Mouse (Mus musculus): ENCODE results near the gene Cdc37. TPM values are rescaled to one million over a fixed set of nuclear protein-coding genes. Genes with fewer than 3 reads are reported as not detected.
A peak's percentile ranks its signal among the peaks of the same experiment; 100 is the strongest.

Cdc37 gene
- total and polyA plus RNA-seq, 3 experiments, result 779 to 1,631 (median 914) TPM

- DNase-seq (ENCODE audit: low read depth, low spot score), result peak; percentile 97
These were observed 3.1 kb downstream of the Cdc37 start for GRCm38 (mm10) chr9:21146722-21147121.

GRCm38 (mm10) chr9:21145431-21145830, 4.4 kb downstream of the Cdc37 start:
- no peak overlapping the region for H3K9ac ChIP-seq (ENCODE audit: control insufficient read depth, low read depth, low read length, poor library complexity, severe bottlenecking)
- TF ChIP-seq UBTF (IDR thresholded peaks at IDR 0.05; ENCODE audit: borderline replicate concordance, insufficient read depth, low read depth, low read length) (no peak), TAL1 (IDR thresholded peaks at IDR 0.05; ENCODE audit: low read length) (no peak), MAZ (IDR thresholded peaks at IDR 0.05; ENCODE audit: low read depth, low read length) (no peak), NRF1 (IDR thresholded peaks at IDR 0.05; ENCODE audit: insufficient read depth, low read depth, low read length, poor library complexity, severe bottlenecking) (no peak), POLR2A (IDR thresholded peaks at IDR 0.05; ENCODE audit: control insufficient read depth in 1 of 2, insufficient read depth in 1 of 2, low read depth in 1 of 2, low read length in 2 of 2, poor library complexity in 1 of 2) (0 out of 4 replicates have a peak, but pooled peaks of 1 of the 2 experiments have one; percentile 21)
- no peak overlapping the region for H3K4me3 ChIP-seq (ENCODE audit: control insufficient read depth in 1 of 2, insufficient read depth in 1 of 2, low read depth in 2 of 2, low read length in 2 of 2)
- no peaks in the 10 kb centered on the region for H3K27me3 ChIP-seq (ENCODE audit: control insufficient read depth in 1 of 2, insufficient read depth in 2 of 2, low read length in 2 of 2)
- no peaks in the 10 kb centered on the region for H3K9me3 ChIP-seq (replicated peaks; ENCODE audit: insufficient read depth, low read length)
- no peak overlapping the region for H3K27ac ChIP-seq (ENCODE audit: control insufficient read depth, low read depth, low read length)
- peaks cover 22 to 27% of the 10 kb centered on the region in 2 experiments for H3K4me1 ChIP-seq (ENCODE audit: control insufficient read depth in 1 of 2, insufficient read depth in 2 of 2, low read length in 2 of 2)
- peaks cover 28 to 57% of the 10 kb centered on the region in 2 experiments for H3K36me3 ChIP-seq (ENCODE audit: control insufficient read depth in 1 of 2, insufficient read depth in 2 of 2, low read length in 2 of 2)
- H3K79me2 ChIP-seq (ENCODE audit: control insufficient read depth, insufficient read depth, low read length, poor library complexity), result peaks cover 67% of the 10 kb centered on the region
- no peak for DNase-seq (ENCODE audit: low read depth, low spot score)

More at GRCm38 (mm10) chr9:21146722-21147121, 3.1 kb downstream of the Cdc37 start:
- H3K27me3 ChIP-seq (ENCODE audit: control insufficient read depth in 1 of 2, insufficient read depth in 2 of 2, low read length in 2 of 2), result no peaks in the 10 kb centered on the region
- peaks cover 22 to 27% of the 10 kb centered on the region in 2 experiments for H3K4me1 ChIP-seq (ENCODE audit: control insufficient read depth in 1 of 2, insufficient read depth in 2 of 2, low read length in 2 of 2)
- TF ChIP-seq CHD1 (IDR thresholded peaks at IDR 0.05; ENCODE audit: low read depth, low read length), result 0 out of 2 replicates have a peak, but pooled peaks have one; percentile 81
- TF ChIP-seq ETS1 (IDR thresholded peaks at IDR 0.05; ENCODE audit: low read depth, low read length), result 0 out of 2 replicates have a peak, but pooled peaks have one; percentile 41
- no peak for TF ChIP-seq CTCF (IDR thresholded peaks at IDR 0.05 in 2 of 3, conservative IDR thresholded peaks at IDR 0.05 in 1 of 3; ENCODE audit: control insufficient read depth in 1 of 3, insufficient read depth in 1 of 3, low read depth in 2 of 3, low read length in 3 of 3, poor library complexity in 1 of 3, severe bottlenecking in 1 of 3)
- peak; percentile 73 for TF ChIP-seq HCFC1 (IDR thresholded peaks at IDR 0.05; ENCODE audit: low read depth, low read length)
- no peak for TF ChIP-seq TAL1 (IDR thresholded peaks at IDR 0.05; ENCODE audit: low read length)
- peak; percentile 89 for TF ChIP-seq MAZ (IDR thresholded peaks at IDR 0.05; ENCODE audit: low read depth, low read length)
- no peak for TF ChIP-seq RCOR1 (IDR thresholded peaks at IDR 0.05; ENCODE audit: low read depth, low read length)
- TF ChIP-seq POLR2A (IDR thresholded peaks at IDR 0.05; ENCODE audit: control insufficient read depth in 1 of 2, insufficient read depth in 1 of 2, low read depth in 1 of 2, low read length in 2 of 2, poor library complexity in 1 of 2), result peak in 1 of 2 experiments; percentile 73; a peak in 2 of 4 replicates
- no peak for TF ChIP-seq POLR2AphosphoS5 (IDR thresholded peaks at IDR 0.05; ENCODE audit: borderline replicate concordance, low read depth, low read length)
- TF ChIP-seq ELF1 (IDR thresholded peaks at IDR 0.05; ENCODE audit: low read depth, low read length), result peak; percentile 68
- TF ChIP-seq SIN3A (IDR thresholded peaks at IDR 0.05; ENCODE audit: low read length), result peak; percentile 95
- TF ChIP-seq MXI1 (IDR thresholded peaks at IDR 0.05; ENCODE audit: low read depth, low read length), result peak; percentile 98
- no peak; a peak in 1 of 4 replicates for TF ChIP-seq EP300 (IDR thresholded peaks at IDR 0.05; ENCODE audit: low read depth in 1 of 2, low read length in 2 of 2)
- peak; percentile 93 for TF ChIP-seq MYC (IDR thresholded peaks at IDR 0.05; ENCODE audit: low read depth, low read length)
- TF ChIP-seq BHLHE40 (IDR thresholded peaks at IDR 0.05; ENCODE audit: borderline replicate concordance, low read depth, low read length), result no peak
- no peak for TF ChIP-seq USF1 (IDR thresholded peaks at IDR 0.05; ENCODE audit: low read depth, low read length)
- TF ChIP-seq ZKSCAN1 (IDR thresholded peaks at IDR 0.05; ENCODE audit: low read depth, low read length), result no peak
- TF ChIP-seq MEF2A (IDR thresholded peaks at IDR 0.05; ENCODE audit: extremely low read depth, insufficient replicate concordance, low read depth, low read length, poor library complexity, severe bottlenecking), result 0 out of 2 replicates have a peak, but pooled peaks have one; percentile 7
- TF ChIP-seq POLR2AphosphoS2 (IDR thresholded peaks at IDR 0.05; ENCODE audit: low read length), result 0 out of 2 replicates have a peak, but pooled peaks have one; percentile 58
- peak; percentile 57; the same call in 1 of the 2 replicates for TF ChIP-seq TBP (IDR thresholded peaks at IDR 0.05; ENCODE audit: low read depth, low read length)
- TF ChIP-seq MAX (IDR thresholded peaks at IDR 0.05; ENCODE audit: low read length), result peak; percentile 87
- peak; percentile 47; the same call in 1 of the 2 replicates for TF ChIP-seq ZMIZ1 (IDR thresholded peaks at IDR 0.05; ENCODE audit: low read depth, low read length)
- no peak for TF ChIP-seq GATA1 (IDR thresholded peaks at IDR 0.05; ENCODE audit: low read depth, low read length)
- TF ChIP-seq NELFE (IDR thresholded peaks at IDR 0.05; ENCODE audit: low read depth, low read length), result peak; percentile 55
- peak overlapping the region; percentile 60 for H3K9ac ChIP-seq (ENCODE audit: control insufficient read depth, low read depth, low read length, poor library complexity, severe bottlenecking)
- no peaks in the 10 kb centered on the region for H3K9me3 ChIP-seq (replicated peaks; ENCODE audit: insufficient read depth, low read length)
- peaks cover 30 to 44% of the 10 kb centered on the region in 2 experiments for H3K36me3 ChIP-seq (ENCODE audit: control insufficient read depth in 1 of 2, insufficient read depth in 2 of 2, low read length in 2 of 2)
- H3K27ac ChIP-seq (ENCODE audit: control insufficient read depth, low read depth, low read length), result peak overlapping the region; percentile 35
- H3K79me2 ChIP-seq (ENCODE audit: control insufficient read depth, insufficient read depth, low read length, poor library complexity), result peaks cover 67% of the 10 kb centered on the region
- H3K4me3 ChIP-seq (ENCODE audit: control insufficient read depth in 1 of 2, insufficient read depth in 1 of 2, low read depth in 2 of 2, low read length in 2 of 2), result peak overlapping the region; percentile 33 to 49
